Mouse (Mus musculus): ENCODE data around the gene Xlr5b. TPM values are rescaled to one million over a fixed set of nuclear protein-coding genes. Genes with fewer than 3 reads are reported as not detected.
"Not testable (repeated sequence)": the region's sequence is repeated elsewhere in the genome, so short reads cannot be mapped to it uniquely, and the experiment has no call there.

The Xlr5b gene
- not detected in 2 replicates for total RNA-seq (2017)

DNA sequence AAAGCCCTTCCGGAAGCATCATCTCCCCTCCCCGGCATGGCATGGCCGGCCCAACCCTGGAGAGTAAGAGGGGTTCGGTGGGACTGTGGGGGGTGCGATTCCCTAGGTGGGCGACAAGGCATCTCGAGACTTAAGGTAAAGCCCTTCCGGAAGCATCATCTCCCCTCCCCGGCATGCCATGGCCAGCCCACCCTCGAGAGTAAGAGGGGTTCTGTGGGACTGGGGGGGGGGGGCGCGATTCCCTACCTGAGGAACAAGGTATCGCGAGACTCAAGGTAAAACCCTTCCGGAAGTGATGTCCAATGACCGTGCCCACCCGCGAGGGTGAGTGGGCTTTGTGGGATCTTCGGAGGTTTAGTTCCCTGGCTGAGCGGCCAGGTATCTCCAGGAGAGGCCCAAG lies at the start of gene Xlr5b:
Xlr5b (plus strand) TSS at position 301 of the 400 bp plus-strand sequence.
- ATAC-seq (replicated peaks in 1 of 2; ENCODE audit: insufficient read depth in 1 of 2, low FRiP score in 2 of 2, low TSS enrichment in 1 of 2, low read depth in 1 of 2, poor library complexity in 2 of 2, severe bottlenecking in 2 of 2) = not testable (repeated sequence)

GRCm38 (mm10) chrX:73116747-73117146 lies 31.8 kb upstream of the Xlr5b start, which contains the start of gene Gm14685:
Gene Gm14685 (plus strand): TSS chrX:73117047.
- not testable (repeated sequence) for ATAC-seq (replicated peaks in 1 of 2; ENCODE audit: insufficient read depth in 1 of 2, low FRiP score in 2 of 2, low TSS enrichment in 1 of 2, low read depth in 1 of 2, poor library complexity in 2 of 2, severe bottlenecking in 2 of 2)

GRCm38 (mm10) chrX:73122859-73123829 lies 25.5 kb upstream of the Xlr5b start:
- peak; percentile 86 to 92 for ATAC-seq (replicated peaks in 1 of 2; ENCODE audit: insufficient read depth in 1 of 2, low FRiP score in 2 of 2, low TSS enrichment in 1 of 2, low read depth in 1 of 2, poor library complexity in 2 of 2, severe bottlenecking in 2 of 2)

- peak; percentile 89 to 93 for ATAC-seq (replicated peaks in 1 of 2; ENCODE audit: insufficient read depth in 1 of 2, low FRiP score in 2 of 2, low TSS enrichment in 1 of 2, low read depth in 1 of 2, poor library complexity in 2 of 2, severe bottlenecking in 2 of 2)
These were observed 5.4 kb upstream of the Xlr5b start for GRCm38 (mm10) chrX:73143218-73143618.

- ATAC-seq (replicated peaks in 1 of 2; ENCODE audit: insufficient read depth in 1 of 2, low FRiP score in 2 of 2, low TSS enrichment in 1 of 2, low read depth in 1 of 2, poor library complexity in 2 of 2, severe bottlenecking in 2 of 2) = not testable (repeated sequence)
These were observed 754 bp downstream of the Xlr5b start, which contains the start of gene DXBay18 for GRCm38 (mm10) chrX:73149350-73149749. Gene DXBay18 (minus strand): TSS chrX:73149450.

- ATAC-seq (replicated peaks in 1 of 2; ENCODE audit: insufficient read depth in 1 of 2, low FRiP score in 2 of 2, low TSS enrichment in 1 of 2, low read depth in 1 of 2, poor library complexity in 2 of 2, severe bottlenecking in 2 of 2) = not testable (repeated sequence)
These were observed 28.3 kb downstream of the Xlr5b start, which contains the start of gene Spin2d for GRCm38 (mm10) chrX:73176889-73177288. Gene Spin2d (minus strand): TSS chrX:73176989.

DNA sequence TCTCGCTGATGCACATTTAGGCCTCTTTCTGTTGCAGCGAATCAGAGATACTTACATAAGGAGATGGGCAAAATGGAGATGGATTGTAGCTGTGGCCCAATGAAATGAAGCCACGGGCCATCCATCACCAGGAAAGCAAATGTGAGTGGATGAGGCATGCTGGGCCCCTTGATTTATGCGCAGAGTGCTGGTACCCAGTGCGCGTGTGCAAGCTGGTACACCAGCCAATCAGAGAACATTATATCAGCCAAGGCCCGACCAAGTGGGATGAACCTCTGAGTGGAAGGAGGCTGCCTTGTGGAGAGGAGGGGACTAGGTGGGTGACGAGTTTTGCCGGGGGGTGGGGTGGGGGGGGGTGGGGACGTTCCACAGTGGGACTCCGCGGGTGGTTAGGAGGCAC lies 43.3 kb downstream of the Xlr5b start, which contains the start of gene Xlr3b:
Xlr3b (plus strand) TSS at position 274 of the 400 bp plus-strand sequence.
- ATAC-seq (replicated peaks in 1 of 2; ENCODE audit: insufficient read depth in 1 of 2, low FRiP score in 2 of 2, low TSS enrichment in 1 of 2, low read depth in 1 of 2, poor library complexity in 2 of 2, severe bottlenecking in 2 of 2) = not testable (repeated sequence)

Other genes with a start within 250 kb of the Xlr5b start
- 98.1 and 157 TPM in 2 replicates for gene Cetn2, start 230.4 kb upstream of the Xlr5b start, total RNA-seq (2017)
- 16.8 and 18.1 TPM in 2 replicates for gene Nsdhl, start 230.2 kb upstream of the Xlr5b start, total RNA-seq (2017)
- gene Zfp185, start 161.5 kb upstream of the Xlr5b start, total RNA-seq (2017) = 0.13 TPM in 1 of 2 replicates, not detected in the other
- not detected in 2 replicates for gene Pnma5, start 111.7 kb upstream of the Xlr5b start, total RNA-seq (2017)
- not detected in 2 replicates for gene Pnma3, start 84.0 kb upstream of the Xlr5b start, total RNA-seq (2017)
- gene Xlr4a, start 66.3 kb upstream of the Xlr5b start, total RNA-seq (2017) = 39.3 and 48.7 TPM in 2 replicates
- 7.7 and 7.9 TPM in 2 replicates for gene Xlr3a, start 51.7 kb upstream of the Xlr5b start, total RNA-seq (2017)
- gene Gm14685, start 31.7 kb upstream of the Xlr5b start, total RNA-seq (2017) = 0.15 TPM in 1 of 2 replicates, not detected in the other
- not detected in 2 replicates for gene DXBay18, start 654 bp downstream of the Xlr5b start, total RNA-seq (2017)
- gene Spin2d, start 28.2 kb downstream of the Xlr5b start, total RNA-seq (2017) = 0.89 TPM in 1 of 2 replicates, not detected in the other
- 17.2 and 18.8 TPM in 2 replicates for gene Xlr3b, start 43.4 kb downstream of the Xlr5b start, total RNA-seq (2017)
- 18.1 and 32.3 TPM in 2 replicates for gene Xlr4b, start 65.5 kb downstream of the Xlr5b start, total RNA-seq (2017)
- gene F8a, start 79.5 kb downstream of the Xlr5b start, total RNA-seq (2017) = 3.1 and 5.8 TPM in 2 replicates
- gene Xlr4c, start 94.3 kb downstream of the Xlr5b start, total RNA-seq (2017) = 7.6 and 17.8 TPM in 2 replicates
- not detected in 2 replicates for gene Xlr3c, start 116.6 kb downstream of the Xlr5b start, total RNA-seq (2017)
- gene Xlr5a, start 144.2 kb downstream of the Xlr5b start, total RNA-seq (2017) = not detected in 2 replicates
- gene Xlr5c, start 144.2 kb downstream of the Xlr5b start, total RNA-seq (2017) = not detected in 2 replicates
- gene Gm45015, start 188.0 kb downstream of the Xlr5b start, total RNA-seq (2017) = 0.50 and 0.69 TPM in 2 replicates
- 13.1 and 17.6 TPM in 2 replicates for gene Zfp275, start 193.8 kb downstream of the Xlr5b start, total RNA-seq (2017)
- gene Gm18336, start 249.9 kb downstream of the Xlr5b start, total RNA-seq (2017) = not detected in 2 replicates